17 mouse cellular contexts compared by ENCODE assay signal in genomic region chr1:178765650-178766049, GRCm38 (mm10).
"Had no signal": no experiment of that assay in that cellular context is flagged by ENCODE, and none has a peak within 500 bp of the region (broad histone marks: within the 10 kb centered on the region; RNA-seq: fewer than 3 reads in every experiment).

No protein-coding gene starts in this region.

- H3K4me1 ChIP-seq: lung, embryonic 15.5 days; neural tube, embryonic 12.5 days; stomach, embryonic 15.5 days had no signal

- H3K36me3 ChIP-seq: liver, embryonic 15.5 days; lung, embryonic 15.5 days; midbrain, embryonic 10.5 days; midbrain, embryonic 13.5 days; neural tube, embryonic 12.5 days; stomach, embryonic 15.5 days had no signal

- H3K27me3 ChIP-seq: liver, embryonic 15.5 days; lung, embryonic 15.5 days; midbrain, embryonic 13.5 days; neural tube, embryonic 12.5 days; stomach, embryonic 15.5 days had no signal

- H3K27ac ChIP-seq: liver, embryonic 15.5 days; lung, embryonic 15.5 days; macrophage; midbrain, embryonic 10.5 days; midbrain, embryonic 13.5 days; neural tube, embryonic 12.5 days; stomach, embryonic 15.5 days; stomach, postnatal 0 days had no signal

- DNase-seq: liver, postnatal 0 days; lung, adult 2 months; lung, postnatal 14 days; lung, postnatal 36 days; right cerebral cortex, postnatal 14 days; thymus, postnatal 14 days; thymus, postnatal 36 days had no signal

- ATAC-seq: lung, postnatal 0 days; midbrain, embryonic 13.5 days; midbrain, embryonic 16.5 days had no signal

- H3K4me2 ChIP-seq: liver, embryonic 15.5 days; lung, embryonic 15.5 days; midbrain, embryonic 13.5 days; neural tube, embryonic 12.5 days; stomach, embryonic 15.5 days had no signal

- H3K4me3 ChIP-seq: liver, embryonic 15.5 days; lung, embryonic 15.5 days; midbrain, embryonic 10.5 days; midbrain, embryonic 13.5 days; neural tube, embryonic 12.5 days; stomach, embryonic 15.5 days had no signal

- H3K9ac ChIP-seq: liver, embryonic 15.5 days; liver, postnatal 0 days; lung, embryonic 15.5 days; midbrain, embryonic 13.5 days; neural tube, embryonic 12.5 days; stomach, embryonic 15.5 days had no signal

- H3K9me3 ChIP-seq: liver, embryonic 15.5 days; lung, embryonic 15.5 days; midbrain, embryonic 10.5 days; midbrain, embryonic 13.5 days; neural tube, embryonic 12.5 days; stomach, embryonic 15.5 days had no signal
